Mouse (Mus musculus) heart, adult 9 months (tissue): ENCODE measurements around the gene Cib3.

Source experiments
- DNase-seq, 2 experiments: peaks; one replicate each; pipeline ENCODE4 v3.0.0; 2022; ENCODE audit warnings: low spot score in 2 of 2

Cib3 gene

GRCm38 (mm10) chr8:72210710-72211109 is 1.9 kb downstream of the Cib3 start:
- no peak for DNase-seq

- DNase-seq = no peak
Measured at GRCm38 (mm10) chr8:72210222-72210621, 2.4 kb downstream of the Cib3 start.

GRCm38 (mm10) chr8:72208582-72208981 is 4.1 kb downstream of the Cib3 start:
- no peak for DNase-seq

GRCm38 (mm10) chr8:72197997-72198396 is 14.6 kb downstream of the Cib3 start:
- DNase-seq = no peak

GRCm38 (mm10) chr8:72192065-72192464 is 20.6 kb downstream of the Cib3 start:
- DNase-seq = no peak

GRCm38 (mm10) chr8:72190215-72190539 is 22.5 kb downstream of the Cib3 start:
- no peak for DNase-seq

- no peak for DNase-seq
Measured at GRCm38 (mm10) chr8:72189417-72190214, 23.0 kb downstream of the Cib3 start, which contains the start of gene Hsh2d. Gene Hsh2d (plus strand): TSS chr8:72189638.

GRCm38 (mm10) chr8:72187793-72188331 is 24.8 kb downstream of the Cib3 start:
- peak in 1 of 2 experiments; percentile 19 for DNase-seq

GRCm38 (mm10) chr8:72183554-72184202 is 29.0 kb downstream of the Cib3 start:
- no peak for DNase-seq

GRCm38 (mm10) chr8:72177346-72177925 is 35.2 kb downstream of the Cib3 start:
- peak; percentile 46 to 70 for DNase-seq

- no peak for DNase-seq
Measured at GRCm38 (mm10) chr8:72169681-72170249, 42.9 kb downstream of the Cib3 start.

- DNase-seq = peak in 1 of 2 experiments; percentile 39
Measured at GRCm38 (mm10) chr8:72169098-72169668, 43.5 kb downstream of the Cib3 start.

- DNase-seq = no peak
Measured at GRCm38 (mm10) chr8:72162821-72163220, 49.8 kb downstream of the Cib3 start.

GRCm38 (mm10) chr8:72160707-72161697 is 51.6 kb downstream of the Cib3 start, which contains the start of gene Rab8a:
Gene Rab8a (plus strand): TSS chr8:72161200.
- DNase-seq = peak; percentile 100

- DNase-seq = no peak
Measured at GRCm38 (mm10) chr8:72160007-72160406, 52.6 kb downstream of the Cib3 start.

- no peak for DNase-seq
Measured at GRCm38 (mm10) chr8:72158726-72159125, 53.9 kb downstream of the Cib3 start.

- DNase-seq = no peak
Measured at GRCm38 (mm10) chr8:72158096-72158495, 54.5 kb downstream of the Cib3 start.
